Mouse (Mus musculus): ENCODE measurements around the gene Susd1. TPM values are rescaled to one million over a fixed set of nuclear protein-coding genes. Genes with fewer than 3 reads are reported as not detected.

The Susd1 gene
- total and polyA plus RNA-seq, 3 experiments, result 1.5 to 2.3 (median 1.6) TPM

- Histone ChIP-seq H3K27me3 (ENCODE audit: control insufficient read depth, insufficient read depth, low read length) (no peaks in the 10 kb centered on the region), H3K27ac (no peak overlapping the region), H3K36me3 (ENCODE audit: control insufficient read depth, insufficient read depth, low read length) (peaks cover 2% of the 10 kb centered on the region), H3K4me1 (ENCODE audit: control insufficient read depth, insufficient read depth, low read length) (peaks cover 12% of the 10 kb centered on the region), H3K79me2 (replicated peaks; ENCODE audit: control insufficient read depth, insufficient read depth, low read length) (no peaks in the 10 kb centered on the region), H3K4me3 (no peak overlapping the region), H3K9ac (ENCODE audit: low read depth, low read length) (no peak overlapping the region)
- 79% methylated on average over 7 of the region's 7 CpGs for WGBS
- DNase-seq, result no peak
- no peak for TF ChIP-seq POLR2A (IDR thresholded peaks at IDR 0.05; ENCODE audit: insufficient read depth, low read depth, low read length)
- no peak for TF ChIP-seq CTCF (IDR thresholded peaks at IDR 0.05)
- TF ChIP-seq EP300 (IDR thresholded peaks at IDR 0.05; ENCODE audit: insufficient read depth, low read depth, low read length), result no peak
- intact Hi-C loops (cut with DNase I), result loop anchor here (10.0 kb wide), 1 partner anchor 82 kb away; no protein-coding TSS in a partner anchor
These were observed 102.0 kb downstream of the Susd1 start for GRCm38 (mm10) chr4:59336439-59336809.

DNA sequence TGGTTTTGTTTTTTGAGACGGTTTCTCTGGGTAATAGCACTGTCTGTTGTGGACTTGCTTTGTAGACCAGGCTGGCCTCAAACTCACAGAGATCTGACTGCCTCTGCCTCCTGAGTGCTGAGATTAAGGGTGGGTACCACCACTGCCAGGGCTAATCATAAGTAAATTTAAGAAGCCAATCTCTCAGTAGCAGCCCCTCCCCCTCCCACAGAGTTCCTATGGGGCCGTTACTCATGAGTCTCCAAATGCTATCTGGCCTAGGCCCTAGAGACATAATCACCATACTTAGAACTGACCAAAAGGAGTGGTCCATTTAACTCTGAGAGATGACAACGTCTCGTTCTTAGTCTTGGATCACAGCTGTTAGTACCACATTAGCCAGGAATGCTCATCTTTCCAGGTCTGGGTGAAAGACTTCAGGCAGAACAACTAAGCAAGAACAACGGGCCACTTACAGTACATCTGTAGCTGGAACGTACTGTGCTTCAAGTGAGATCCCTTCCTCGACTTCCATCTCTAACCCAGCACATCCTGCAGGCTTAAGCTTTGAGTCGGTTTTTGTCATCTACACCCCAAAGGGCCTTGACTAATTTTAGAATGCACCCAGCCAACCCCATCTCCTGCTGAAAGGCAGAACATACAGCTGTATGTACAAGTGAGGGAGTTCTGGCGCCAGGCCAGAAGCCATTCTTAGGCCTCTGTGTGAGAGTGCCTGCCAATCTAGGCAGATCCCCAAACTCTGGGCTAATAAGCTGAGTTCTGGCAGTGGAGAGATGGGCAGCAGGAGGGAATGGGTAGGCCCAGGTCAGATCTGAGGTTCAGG, 102.6 kb downstream of the Susd1 start:
- TF ChIP-seq EP300 (IDR thresholded peaks at IDR 0.05; ENCODE audit: insufficient read depth, low read depth, low read length) (no peak), CTCF (IDR thresholded peaks at IDR 0.05) (no peak), POLR2A (IDR thresholded peaks at IDR 0.05; ENCODE audit: insufficient read depth, low read depth, low read length) (no peak)
- peak; percentile 56 to 71 for DNase-seq
- Histone ChIP-seq H3K27me3 (ENCODE audit: control insufficient read depth, insufficient read depth, low read length) (no peaks in the 10 kb centered on the region), H3K36me3 (ENCODE audit: control insufficient read depth, insufficient read depth, low read length) (peaks cover 2% of the 10 kb centered on the region), H3K4me3 (no peak overlapping the region), H3K79me2 (replicated peaks; ENCODE audit: control insufficient read depth, insufficient read depth, low read length) (no peaks in the 10 kb centered on the region), H3K4me1 (ENCODE audit: control insufficient read depth, insufficient read depth, low read length) (peaks cover 15% of the 10 kb centered on the region), H3K27ac (no peak overlapping the region), H3K9ac (ENCODE audit: low read depth, low read length) (no peak overlapping the region)
- intact Hi-C loops (cut with DNase I), result loop anchor here (10.0 kb wide), 1 partner anchor 81 kb away; no protein-coding TSS in a partner anchor
- WGBS, result 52% methylated on average over 9 of the region's 9 CpGs

GRCm38 (mm10) chr4:59335101-59335500, 103.3 kb downstream of the Susd1 start:
- Histone ChIP-seq H3K27me3 (ENCODE audit: control insufficient read depth, insufficient read depth, low read length) (no peaks in the 10 kb centered on the region), H3K4me3 (no peak overlapping the region), H3K36me3 (ENCODE audit: control insufficient read depth, insufficient read depth, low read length) (no peaks in the 10 kb centered on the region; the same call in none of the 2 replicates), H3K4me1 (ENCODE audit: control insufficient read depth, insufficient read depth, low read length) (peaks cover 15% of the 10 kb centered on the region), H3K79me2 (replicated peaks; ENCODE audit: control insufficient read depth, insufficient read depth, low read length) (no peaks in the 10 kb centered on the region), H3K27ac (no peak overlapping the region), H3K9ac (ENCODE audit: low read depth, low read length) (no peak overlapping the region)
- peak in 1 of 2 experiments; percentile 9 for DNase-seq
- no peak for TF ChIP-seq CTCF (IDR thresholded peaks at IDR 0.05)
- no peak for TF ChIP-seq EP300 (IDR thresholded peaks at IDR 0.05; ENCODE audit: insufficient read depth, low read depth, low read length)
- TF ChIP-seq POLR2A (IDR thresholded peaks at IDR 0.05; ENCODE audit: insufficient read depth, low read depth, low read length), result no peak
- 92% methylated on average over 7 of the region's 7 CpGs for WGBS
- intact Hi-C loops (cut with DNase I), result loop anchor here (10.0 kb wide), 1 partner anchor 80 kb away; no protein-coding TSS in a partner anchor

GRCm38 (mm10) chr4:59334236-59334635, 104.2 kb downstream of the Susd1 start:
- H3K9ac ChIP-seq (ENCODE audit: low read depth, low read length), result no peak overlapping the region
- no peaks in the 10 kb centered on the region for H3K79me2 ChIP-seq (replicated peaks; ENCODE audit: control insufficient read depth, insufficient read depth, low read length)
- DNase-seq, result peak in 1 of 2 experiments; percentile 8
- intact Hi-C loops (cut with DNase I), result loop anchor here (5.0 to 10.0 kb wide), 3 partner anchors 37 to 147 kb away; partner anchors contain the start of gene Ugcg
- 89% methylated on average over 4 of the region's 4 CpGs for WGBS
- no peak overlapping the region for H3K4me3 ChIP-seq
- TF ChIP-seq CTCF (IDR thresholded peaks at IDR 0.05), result no peak
- TF ChIP-seq POLR2A (IDR thresholded peaks at IDR 0.05; ENCODE audit: insufficient read depth, low read depth, low read length), result no peak
- TF ChIP-seq EP300 (IDR thresholded peaks at IDR 0.05; ENCODE audit: insufficient read depth, low read depth, low read length), result no peak
- no peaks in the 10 kb centered on the region for H3K27me3 ChIP-seq (ENCODE audit: control insufficient read depth, insufficient read depth, low read length)
- no peak overlapping the region for H3K27ac ChIP-seq
- H3K4me1 ChIP-seq (ENCODE audit: control insufficient read depth, insufficient read depth, low read length), result peaks cover 17% of the 10 kb centered on the region
- H3K36me3 ChIP-seq (ENCODE audit: control insufficient read depth, insufficient read depth, low read length), result no peaks in the 10 kb centered on the region; the same call in none of the 2 replicates

DNA sequence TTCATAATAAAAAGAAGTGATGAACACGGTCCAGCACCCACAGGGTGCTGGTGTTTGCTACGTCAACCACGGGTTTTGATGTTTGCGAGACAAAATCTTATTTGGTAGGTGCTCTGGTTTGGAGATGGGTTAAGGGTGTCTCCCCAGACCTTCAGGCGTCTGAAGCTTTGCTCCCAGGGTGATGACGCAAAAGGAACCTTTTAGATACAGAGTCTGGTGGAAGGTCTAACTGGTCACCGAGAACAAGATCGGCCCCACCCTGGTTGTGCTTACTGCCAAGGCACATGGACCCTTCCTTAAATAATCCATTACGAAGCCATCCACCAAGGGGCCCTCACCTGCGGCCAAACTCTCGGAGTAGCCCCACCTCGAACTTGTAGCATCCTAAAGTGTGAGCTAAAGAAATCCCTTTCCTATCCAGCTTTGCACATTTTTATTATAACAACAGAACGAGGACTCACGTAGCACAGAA, 105.0 kb downstream of the Susd1 start:
- peaks cover 19% of the 10 kb centered on the region for H3K4me1 ChIP-seq (ENCODE audit: control insufficient read depth, insufficient read depth, low read length)
- 96% methylated on average over 14 of the region's 14 CpGs for WGBS
- intact Hi-C loops (cut with DNase I), result loop anchor here (5.0 to 10.0 kb wide), 3 partner anchors 36 to 146 kb away; partner anchors contain the start of gene Ugcg

More for the DNA sequence above, 105.0 kb downstream of the Susd1 start:
- H3K27ac ChIP-seq, result no peak overlapping the region
- no peaks in the 10 kb centered on the region; the same call in none of the 2 replicates for H3K36me3 ChIP-seq (ENCODE audit: control insufficient read depth, insufficient read depth, low read length)
- no peak overlapping the region for H3K9ac ChIP-seq (ENCODE audit: low read depth, low read length)
- no peaks in the 10 kb centered on the region for H3K27me3 ChIP-seq (ENCODE audit: control insufficient read depth, insufficient read depth, low read length)
- no peak for DNase-seq
- TF ChIP-seq POLR2A (IDR thresholded peaks at IDR 0.05; ENCODE audit: insufficient read depth, low read depth, low read length) (no peak), EP300 (IDR thresholded peaks at IDR 0.05; ENCODE audit: insufficient read depth, low read depth, low read length) (no peak), CTCF (IDR thresholded peaks at IDR 0.05) (no peak)
- no peak overlapping the region for H3K4me3 ChIP-seq
- no peaks in the 10 kb centered on the region for H3K79me2 ChIP-seq (replicated peaks; ENCODE audit: control insufficient read depth, insufficient read depth, low read length)
